Mouse (Mus musculus) lung, embryonic 14.5 days (tissue): ENCODE data around the gene Rbm8a. TPM values are rescaled to one million over a fixed set of nuclear protein-coding genes. Genes with fewer than 3 reads are reported as not detected.
A peak's percentile ranks its signal among the peaks of the same experiment; 100 is the strongest.

Experiments
- ATAC-seq: fragments of 200-750 bp; cut with Nextera tagmentation; 2 replicates; pipeline ENCODE4 v1.8.0; 2017; ENCODE audit warnings: mild to moderate bottlenecking, moderate TSS enrichment, moderate library complexity; ENCODE audit not compliant: insufficient read depth
- DNase-seq: peaks from one replicate; pipeline ENCODE4 v3.0.0-alpha.2; 2015
- H3K27ac ChIP-seq: fragments of 300-500 bp; sonication (generic); 2 replicates; pipeline ENCODE4 v1.5.1; 2014; ENCODE audit warnings: low read depth, mild to moderate bottlenecking, moderate library complexity
- H3K27me3 ChIP-seq: fragments of 300-500 bp; sonication (generic); 2 replicates; pipeline ENCODE4 v1.6.1; 2014; ENCODE audit warnings: low read length, control low read depth; ENCODE audit not compliant: insufficient read depth
- H3K36me3 ChIP-seq: fragments of 300-500 bp; sonication (generic); 2 replicates; pipeline ENCODE4 v1.6.1; 2014; ENCODE audit warnings: control low read depth; ENCODE audit not compliant: insufficient read depth
- H3K4me1 ChIP-seq: fragments of 300-500 bp; sonication (generic); 2 replicates; pipeline ENCODE4 v1.6.1; 2014; ENCODE audit warnings: antibody characterized with exemption, control low read depth; ENCODE audit not compliant: insufficient read depth
- H3K4me2 ChIP-seq: fragments of 300-500 bp; sonication (generic); 2 replicates; pipeline ENCODE4 v1.6.1; 2014; ENCODE audit warnings: mild to moderate bottlenecking
- H3K4me3 ChIP-seq: fragments of 300-500 bp; sonication (generic); 2 replicates; pipeline ENCODE4 v1.5.1; 2014; ENCODE audit warnings: low read depth, low read length
- H3K9ac ChIP-seq: fragments of 300-500 bp; sonication (generic); 2 replicates; pipeline ENCODE4 v1.6.1; 2014
- H3K9me3 ChIP-seq: fragments of 300-500 bp; sonication (generic); 2 replicates; pipeline ENCODE4 v1.6.1; 2016; ENCODE audit warnings: low read depth, low read length, control low read depth
- CTCF ChIP-seq: IDR thresholded peaks from 2 replicates; pipeline ENCODE4 v1.5.1; 2016; ENCODE audit warnings: antibody characterized with exemption, low read depth
- WGBS: fragments of 180-500 bp; shearing (Covaris S2); extraction: QIAGEN DNeasy Blood & Tissue Kit; methylation state at CpG from one replicate; pipeline ENCODE4 v1.1.7; 2014; 5-methylcytosine and 5-hydroxymethylcytosine counted together
- polyA plus RNA-seq: library from polyadenylated mRNA; unstranded; fragments of >200 nt; fragmentation: Nextera tagmentation; extraction: Ambion mirVana; gene quantifications from 2 replicates; pipeline ENCODE4 v1.2.1, GENCODE M21; 2014

Gene Rbm8a
- polyA plus RNA-seq, 1 experiment from 2014 or later: 163 TPM

DNA sequence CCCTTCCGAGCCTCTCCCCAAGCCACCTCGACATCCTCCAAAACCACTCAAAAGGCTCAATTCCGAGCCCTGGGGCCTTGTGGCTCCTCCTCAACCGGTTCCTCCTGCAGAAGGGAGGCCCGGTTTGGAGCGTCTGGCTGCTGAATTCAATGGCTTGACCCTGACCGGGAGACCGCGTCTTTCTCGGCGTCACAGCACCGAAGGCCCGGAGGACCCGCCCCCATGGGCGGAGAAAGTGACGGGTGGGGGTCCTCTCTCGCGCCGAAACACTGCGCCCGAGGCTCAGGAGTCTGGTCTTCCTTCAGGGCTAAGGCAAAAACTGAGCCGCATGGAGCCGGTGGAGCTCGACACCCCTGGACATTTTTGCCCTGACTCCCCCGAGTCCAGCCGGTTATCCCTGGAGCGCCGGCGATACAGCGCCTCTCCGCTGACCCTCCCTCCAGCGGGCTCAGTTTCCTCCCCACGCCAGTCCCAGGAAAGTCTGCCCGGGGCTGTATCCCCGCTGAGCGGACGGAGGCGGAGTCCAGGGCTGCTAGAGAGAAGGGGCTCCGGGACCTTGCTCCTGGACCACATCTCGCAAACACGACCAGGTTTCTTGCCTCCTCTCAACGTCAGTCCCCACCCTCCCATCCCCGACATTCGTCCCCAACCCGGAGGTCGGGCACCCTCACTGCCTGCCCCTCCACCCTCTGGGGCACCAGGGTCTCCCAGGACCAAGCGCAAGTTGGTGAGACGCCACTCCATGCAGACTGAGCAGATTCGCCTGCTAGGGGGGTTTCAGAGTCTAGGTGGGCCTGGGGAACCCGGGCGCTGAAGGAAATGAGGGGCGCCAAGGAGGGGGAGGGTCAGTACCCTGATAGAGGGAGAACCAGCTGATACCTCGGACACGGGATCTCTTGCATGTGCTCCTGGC is 31.3 kb upstream of the Rbm8a start:
- WGBS: 1% methylated on average over 54 of the region's 54 CpGs
- DNase-seq: peak; percentile 90
- ATAC-seq: no peak
- Histone ChIP-seq H3K4me1 (peaks cover 8% of the 10 kb centered on the region; the same call in 1 of the 2 replicates), H3K9me3 (no peaks in the 10 kb centered on the region), H3K27ac (peak overlapping the region; percentile 75), H3K4me3 (peak overlapping the region; percentile 50), H3K27me3 (peaks cover 34% of the 10 kb centered on the region), H3K4me2 (peak overlapping the region; percentile 97), H3K36me3 (no peaks in the 10 kb centered on the region), H3K9ac (peak overlapping the region; percentile 65)
- TF ChIP-seq CTCF: no peak

DNA sequence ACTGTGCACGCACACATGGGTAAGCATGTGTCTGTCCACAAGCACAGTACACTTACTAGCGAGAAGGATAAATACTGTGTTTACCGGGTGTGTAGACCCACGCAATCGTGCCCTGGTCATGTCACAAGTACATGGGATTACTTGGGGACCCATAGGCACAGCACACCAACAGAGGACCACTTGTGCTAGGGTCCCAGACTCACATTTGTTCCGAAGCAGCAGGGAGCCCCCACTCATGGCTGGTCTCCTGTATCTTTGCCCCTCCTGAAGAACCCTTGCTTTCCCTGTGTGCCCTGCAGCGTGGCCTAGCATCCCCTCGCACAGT is 30.7 kb upstream of the Rbm8a start:
- WGBS: 54% methylated on average over 8 of the region's 8 CpGs
- no peak for DNase-seq
- Histone ChIP-seq H3K9ac (no peak overlapping the region; the same call in 1 of the 2 replicates), H3K4me3 (peak overlapping the region; percentile 50), H3K36me3 (no peaks in the 10 kb centered on the region), H3K4me2 (peak overlapping the region; percentile 97), H3K4me1 (peaks cover 8% of the 10 kb centered on the region; the same call in 1 of the 2 replicates), H3K9me3 (no peaks in the 10 kb centered on the region), H3K27me3 (peaks cover 34% of the 10 kb centered on the region), H3K27ac (0 out of 2 replicates have a peak overlapping the region, but pooled peaks have one; percentile 75)
- ATAC-seq: no peak
- TF ChIP-seq CTCF: no peak

DNA sequence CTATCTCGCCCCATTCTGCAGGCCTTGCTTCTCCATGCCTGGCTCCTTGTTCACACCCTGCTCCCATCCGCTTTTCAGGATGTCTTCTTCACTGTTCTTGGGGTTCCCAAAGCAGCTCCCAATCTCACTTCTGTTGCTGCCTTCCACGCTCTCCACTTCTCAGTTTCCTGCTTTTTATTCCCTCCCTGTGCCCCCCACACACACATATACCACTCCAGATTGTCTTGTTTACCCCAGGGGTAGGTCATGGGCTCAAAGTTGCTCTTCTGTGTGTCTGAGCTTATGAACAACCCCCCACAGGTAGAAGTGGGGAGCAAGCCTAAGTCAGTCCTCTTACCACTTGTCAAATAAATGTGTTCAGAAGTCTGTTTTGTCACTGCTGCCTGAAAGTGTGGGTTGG is 30.3 kb upstream of the Rbm8a start:
- no peak for ATAC-seq
- Histone ChIP-seq H3K9me3 (no peaks in the 10 kb centered on the region), H3K9ac (no peak overlapping the region), H3K4me2 (no peak overlapping the region; the same call in 1 of the 2 replicates), H3K27ac (no peak overlapping the region), H3K27me3 (peaks cover 34% of the 10 kb centered on the region), H3K4me1 (peaks cover 8% of the 10 kb centered on the region; the same call in 1 of the 2 replicates), H3K4me3 (no peak overlapping the region), H3K36me3 (no peaks in the 10 kb centered on the region)
- DNase-seq: no peak
- WGBS: 77% methylated on average over 3 of the region's 3 CpGs
- TF ChIP-seq CTCF: no peak

DNA sequence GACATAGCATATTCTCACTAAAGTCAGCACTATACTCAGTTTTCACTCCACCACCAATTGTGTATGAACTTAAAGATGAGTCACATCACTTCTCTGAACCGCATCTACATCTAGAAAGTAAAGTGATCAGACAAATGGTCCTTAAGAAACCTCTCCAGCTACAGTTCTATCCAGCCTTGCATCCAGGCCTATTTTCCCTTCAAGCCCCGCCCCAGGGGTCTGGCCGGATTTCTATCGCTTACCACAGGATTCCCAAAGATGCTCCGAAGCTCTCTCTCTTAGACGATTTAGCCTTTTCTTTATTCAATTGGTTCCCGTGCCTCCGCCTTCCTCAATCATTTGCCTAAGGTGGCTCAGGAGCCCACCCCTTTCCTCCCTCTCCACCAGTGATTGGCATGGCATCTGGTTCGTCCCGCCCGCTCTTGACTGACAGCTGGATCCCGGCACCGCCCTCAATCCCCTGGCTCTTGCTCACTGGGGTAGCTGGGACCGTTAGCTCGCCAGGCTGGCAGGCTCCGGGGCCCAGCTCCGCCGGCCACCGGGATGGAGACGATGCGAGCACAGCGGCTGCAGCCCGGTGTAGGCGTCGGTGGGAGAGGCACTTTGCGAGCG is 29.0 kb upstream of the Rbm8a start, which contains the start of gene Lix1l:
Lix1l (plus strand) TSS at position 511 of the 612 bp plus-strand sequence.
- Histone ChIP-seq H3K27me3 (peaks cover 29% of the 10 kb centered on the region), H3K27ac (peak within 1 kb of the TSS; percentile 97), H3K4me2 (peak within 1 kb of the TSS; percentile 67), H3K9ac (peak within 1 kb of the TSS; percentile 82), H3K4me3 (peak within 1 kb of the TSS; percentile 67), H3K9me3 (no peaks in the 10 kb centered on the region), H3K4me1 (peaks cover 7% of the 10 kb centered on the region; the same call in 1 of the 2 replicates), H3K36me3 (no peaks in the 10 kb centered on the region)
- TF ChIP-seq CTCF: no peak
- 1% methylated on average over 27 of the region's 27 CpGs for WGBS
- DNase-seq: peak; percentile 97
- ATAC-seq: peak; percentile 95

DNA sequence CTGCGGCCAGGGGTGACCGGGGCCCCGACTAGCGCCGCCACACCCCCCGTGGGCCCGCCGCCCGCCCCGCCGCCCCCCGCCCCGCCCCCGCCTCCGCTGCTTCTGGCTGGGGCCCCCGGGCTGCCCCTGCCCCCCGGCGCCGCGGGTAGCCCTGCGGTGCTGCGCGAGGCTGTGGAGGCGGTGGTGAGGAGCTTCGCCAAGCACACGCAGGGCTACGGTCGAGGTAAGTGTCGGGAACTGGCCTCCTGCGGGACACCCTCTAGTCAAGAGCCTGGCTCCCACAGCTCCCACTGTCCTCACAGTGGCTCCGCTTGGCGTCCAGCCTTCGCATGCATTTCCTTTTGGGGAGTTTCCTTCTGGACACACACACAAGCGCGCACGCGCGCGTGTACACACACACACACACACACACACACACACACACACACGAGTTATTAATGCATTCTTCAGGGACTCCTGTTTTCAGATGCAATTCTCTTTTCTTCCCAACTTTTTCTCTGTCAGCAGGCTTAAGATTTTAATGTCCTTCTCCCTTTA is 28.4 kb upstream of the Rbm8a start:
- peak; percentile 66 for ATAC-seq
- Histone ChIP-seq H3K9ac (peak overlapping the region; percentile 82), H3K4me1 (peaks cover 4% of the 10 kb centered on the region; the same call in 1 of the 2 replicates), H3K9me3 (no peaks in the 10 kb centered on the region), H3K27me3 (peaks cover 26% of the 10 kb centered on the region), H3K36me3 (no peaks in the 10 kb centered on the region), H3K4me2 (peak overlapping the region; percentile 67), H3K27ac (peak overlapping the region; percentile 97), H3K4me3 (peak overlapping the region; percentile 67)
- peak; percentile 89 for DNase-seq
- under 1% methylated on average over 40 of the region's 40 CpGs for WGBS
- 0 out of 2 replicates have a peak, but pooled peaks have one; percentile 4 for TF ChIP-seq CTCF

DNA sequence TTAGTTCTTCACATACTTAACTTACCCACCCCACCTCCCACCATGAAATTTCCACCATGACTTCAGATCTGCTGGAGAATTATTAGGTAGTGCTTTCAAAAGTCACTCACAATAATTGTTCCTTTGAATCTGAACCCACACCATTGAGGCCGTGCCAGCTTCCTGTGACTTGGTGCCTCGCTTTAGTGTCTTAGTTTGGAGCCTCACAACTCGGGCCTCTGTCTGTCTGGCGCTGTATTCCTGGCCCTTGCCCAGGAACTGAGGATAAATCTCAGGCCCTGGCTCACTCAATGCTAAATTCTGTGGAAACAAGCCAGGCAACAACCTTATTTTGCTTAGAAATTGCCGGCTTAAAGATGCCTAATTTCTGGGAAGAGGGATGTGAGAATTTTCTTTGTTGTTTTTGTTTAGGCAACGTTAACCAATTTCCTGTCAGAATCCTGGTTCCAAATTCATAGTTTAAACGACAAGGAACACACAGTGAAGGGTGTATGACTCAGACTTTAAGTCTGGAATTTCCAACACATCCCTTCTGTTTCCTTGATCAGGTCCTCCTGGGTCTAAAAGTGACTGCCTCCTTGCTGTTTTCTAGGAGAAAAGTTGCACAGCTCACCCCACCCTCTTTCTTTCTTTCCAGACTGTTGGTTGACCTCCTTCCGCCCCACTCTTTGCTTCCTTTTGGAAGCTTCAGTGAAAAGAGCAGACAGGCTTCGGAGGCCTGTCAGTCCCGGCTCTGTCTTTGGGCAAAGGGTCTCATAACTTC is 27.6 kb upstream of the Rbm8a start:
- no peaks in the 10 kb centered on the region for H3K36me3 ChIP-seq
- no peak for TF ChIP-seq CTCF
- 19% methylated on average over 10 of the region's 10 CpGs for WGBS
- H3K9ac ChIP-seq: peak overlapping the region; percentile 82
- DNase-seq: peak; percentile 77
- peak overlapping the region; percentile 97 for H3K27ac ChIP-seq
- H3K4me2 ChIP-seq: peak overlapping the region; percentile 67
- peaks cover 18% of the 10 kb centered on the region for H3K27me3 ChIP-seq
- no peaks in the 10 kb centered on the region for H3K9me3 ChIP-seq
- ATAC-seq: no peak
- peak overlapping the region; percentile 67 for H3K4me3 ChIP-seq
- no peaks in the 10 kb centered on the region for H3K4me1 ChIP-seq
